Mouse (Mus musculus): ENCODE results near the gene Nisch. TPM values are rescaled to one million over a fixed set of nuclear protein-coding genes. Genes with fewer than 3 reads are reported as not detected.
A peak's percentile ranks its signal among the peaks of the same experiment; 100 is the strongest.

Nisch gene
- polyA plus RNA-seq, 1 experiment from 2014 or later = 291 TPM

GRCm38 (mm10) chr14:31128101-31128825, 88.5 kb downstream of the Nisch start:
- Histone ChIP-seq H3K9ac (ENCODE audit: low read length) (peak overlapping the region; percentile 88), H3K4me2 (ENCODE audit: low read depth, low read length) (peak overlapping the region; percentile 96), H3K4me3 (replicated peaks; ENCODE audit: low read length) (peak overlapping the region; percentile 77), H3K9me3 (replicated peaks; ENCODE audit: control insufficient read depth, low read length) (no peaks in the 10 kb centered on the region), H3K4me1 (ENCODE audit: control insufficient read depth, insufficient read depth, low read length) (peaks cover 41% of the 10 kb centered on the region), H3K36me3 (ENCODE audit: control insufficient read depth, insufficient read depth, low read length) (no peaks in the 10 kb centered on the region), H3K27me3 (ENCODE audit: control insufficient read depth, insufficient read depth, low read length) (no peaks in the 10 kb centered on the region), H3K27ac (ENCODE audit: low read length) (peak overlapping the region; percentile 88)
- WGBS = 1% methylated on average over 23 of the region's 23 CpGs
- ATAC-seq (ENCODE audit: insufficient read depth, low FRiP score) = no peak

- 0 out of 2 replicates have a peak overlapping the region, but pooled peaks have one; percentile 31 for H3K4me2 ChIP-seq (ENCODE audit: low read depth, low read length)
- H3K27me3 ChIP-seq (ENCODE audit: control insufficient read depth, insufficient read depth, low read length) = no peaks in the 10 kb centered on the region
- H3K4me3 ChIP-seq (replicated peaks; ENCODE audit: low read length) = no peak overlapping the region
- WGBS = 89% methylated on average over 8 of the region's 8 CpGs
- H3K36me3 ChIP-seq (ENCODE audit: control insufficient read depth, insufficient read depth, low read length) = no peaks in the 10 kb centered on the region
- no peak for ATAC-seq (ENCODE audit: insufficient read depth, low FRiP score)
- H3K27ac ChIP-seq (ENCODE audit: low read length) = no peak overlapping the region
- H3K9ac ChIP-seq (ENCODE audit: low read length) = no peak overlapping the region; the same call in 1 of the 2 replicates
- H3K4me1 ChIP-seq (ENCODE audit: control insufficient read depth, insufficient read depth, low read length) = peaks cover 27% of the 10 kb centered on the region
- H3K9me3 ChIP-seq (replicated peaks; ENCODE audit: control insufficient read depth, low read length) = no peaks in the 10 kb centered on the region
Observed at GRCm38 (mm10) chr14:31126826-31127225, 89.9 kb downstream of the Nisch start.

GRCm38 (mm10) chr14:31125106-31126075, 91.4 kb downstream of the Nisch start:
- Histone ChIP-seq H3K27me3 (ENCODE audit: control insufficient read depth, insufficient read depth, low read length) (no peaks in the 10 kb centered on the region), H3K9ac (ENCODE audit: low read length) (peak overlapping the region; percentile 34; the same call in 1 of the 2 replicates), H3K4me2 (ENCODE audit: low read depth, low read length) (peak overlapping the region; percentile 6; the same call in 1 of the 2 replicates), H3K36me3 (ENCODE audit: control insufficient read depth, insufficient read depth, low read length) (no peaks in the 10 kb centered on the region), H3K4me1 (ENCODE audit: control insufficient read depth, insufficient read depth, low read length) (peaks cover 25% of the 10 kb centered on the region), H3K9me3 (replicated peaks; ENCODE audit: control insufficient read depth, low read length) (no peaks in the 10 kb centered on the region), H3K4me3 (replicated peaks; ENCODE audit: low read length) (no peak overlapping the region), H3K27ac (ENCODE audit: low read length) (peak overlapping the region; percentile 40; the same call in 1 of the 2 replicates)
- no peak for ATAC-seq (ENCODE audit: insufficient read depth, low FRiP score)
- WGBS = 50% methylated on average over 9 of the region's 9 CpGs

Other genes with a start within 250 kb of the Nisch start
- 54.1 and 57.9 TPM in 2 replicates for gene Glt8d1, start 215.5 kb downstream of the Nisch start, polyA plus RNA-seq (2015; fragmentation: Nextera tagmentation; extraction: Ambion mirVana)
- 427 and 483 TPM in 2 replicates for gene Spcs1, start 215.3 kb downstream of the Nisch start, polyA plus RNA-seq (2015; fragmentation: Nextera tagmentation; extraction: Ambion mirVana)
- gene Pbrm1, start 197.8 kb downstream of the Nisch start, polyA plus RNA-seq (2015; fragmentation: Nextera tagmentation; extraction: Ambion mirVana) = 93.2 and 99.2 TPM in 2 replicates
- 99.4 and 100.0 TPM in 2 replicates for gene Gnl3, start 197.8 kb downstream of the Nisch start, polyA plus RNA-seq (2015; fragmentation: Nextera tagmentation; extraction: Ambion mirVana)
- 60.3 and 66.4 TPM in 2 replicates for gene Smim4, start 88.0 kb downstream of the Nisch start, polyA plus RNA-seq (2015; fragmentation: Nextera tagmentation; extraction: Ambion mirVana)
- 232 and 233 TPM in 2 replicates for gene Nt5dc2, start 85.9 kb downstream of the Nisch start, polyA plus RNA-seq (2015; fragmentation: Nextera tagmentation; extraction: Ambion mirVana)
- 37.7 and 41.9 TPM in 2 replicates for gene Stab1, start 48.3 kb downstream of the Nisch start, polyA plus RNA-seq (2015; fragmentation: Nextera tagmentation; extraction: Ambion mirVana)
- gene Tnnc1, start 8.6 kb downstream of the Nisch start, polyA plus RNA-seq (2015; fragmentation: Nextera tagmentation; extraction: Ambion mirVana) = 6.3 and 46.9 TPM in 2 replicates
- gene Sema3g, start 914 bp upstream of the Nisch start, polyA plus RNA-seq (2015; fragmentation: Nextera tagmentation; extraction: Ambion mirVana) = 0.67 and 0.90 TPM in 2 replicates
- 9.5 and 12.7 TPM in 2 replicates for gene Phf7, start 34.4 kb upstream of the Nisch start, polyA plus RNA-seq (2015; fragmentation: Nextera tagmentation; extraction: Ambion mirVana)
- 64.1 and 69.0 TPM in 2 replicates for gene Bap1, start 34.5 kb upstream of the Nisch start, polyA plus RNA-seq (2015; fragmentation: Nextera tagmentation; extraction: Ambion mirVana)
- gene Dnah1, start 107.0 kb upstream of the Nisch start, polyA plus RNA-seq (2015; fragmentation: Nextera tagmentation; extraction: Ambion mirVana) = 4.9 TPM in 2 replicates
- 35.7 and 37.7 TPM in 2 replicates for gene Capn7, start 119.7 kb upstream of the Nisch start, polyA plus RNA-seq (2015; fragmentation: Nextera tagmentation; extraction: Ambion mirVana)
- 19.5 and 20.0 TPM in 2 replicates for gene Sh3bp5, start 219.1 kb upstream of the Nisch start, polyA plus RNA-seq (2015; fragmentation: Nextera tagmentation; extraction: Ambion mirVana)